Mouse (Mus musculus) forebrain, embryonic 12.5 days (tissue): ENCODE measurements around the gene Tedc1. TPM values are rescaled to one million over a fixed set of nuclear protein-coding genes. Genes with fewer than 3 reads are reported as not detected.

Experiments
- ATAC-seq: fragments of 200-750 bp; cut with Nextera tagmentation; 2 replicates; pipeline ENCODE4 v1.8.0; 2017; ENCODE audit warnings: moderate TSS enrichment; ENCODE audit not compliant: low FRiP score
- H3K27ac ChIP-seq: fragments of 300-500 bp; sonication (generic); 2 replicates; pipeline ENCODE4 v1.5.1; 2016; ENCODE audit warnings: mild to moderate bottlenecking
- H3K27me3 ChIP-seq: fragments of 300-500 bp; sonication (generic); 2 replicates; pipeline ENCODE4 v1.6.1; 2016; ENCODE audit warnings: mild to moderate bottlenecking
- H3K36me3 ChIP-seq: fragments of 300-500 bp; sonication (generic); replicated peaks from 2 replicates; pipeline ENCODE4 v1.6.1; 2016; ENCODE audit warnings: mild to moderate bottlenecking
- H3K4me1 ChIP-seq: fragments of 300-500 bp; sonication (generic); 2 replicates; pipeline ENCODE4 v1.6.1; 2016
- H3K4me2 ChIP-seq: fragments of 300-500 bp; sonication (generic); 2 replicates; pipeline ENCODE4 v1.6.1; 2016; ENCODE audit warnings: mild to moderate bottlenecking, moderate library complexity
- H3K4me3 ChIP-seq: fragments of 300-500 bp; sonication (generic); replicated peaks from 2 replicates; pipeline ENCODE4 v1.5.1; 2016; ENCODE audit warnings: mild to moderate bottlenecking
- H3K9ac ChIP-seq: fragments of 300-500 bp; sonication (generic); 2 replicates; pipeline ENCODE4 v1.6.1; 2016; ENCODE audit warnings: mild to moderate bottlenecking
- H3K9me3 ChIP-seq: fragments of 300-500 bp; sonication (generic); 2 replicates; pipeline ENCODE4 v1.6.1; 2016
- WGBS: fragments of 180-500 bp; shearing (Covaris S2); methylation state at CpG from one replicate; pipeline ENCODE4 v1.1.7; 2016; 5-methylcytosine and 5-hydroxymethylcytosine counted together
- polyA plus RNA-seq: library from polyadenylated mRNA; unstranded; fragments of >200 nt; fragmentation: Nextera tagmentation; extraction: Ambion mirVana; gene quantifications from 2 replicates; pipeline ENCODE4 v1.2.1, GENCODE M21; 2016

Tedc1 gene
- polyA plus RNA-seq, 1 experiment from 2014 or later = 48.3 TPM

DNA sequence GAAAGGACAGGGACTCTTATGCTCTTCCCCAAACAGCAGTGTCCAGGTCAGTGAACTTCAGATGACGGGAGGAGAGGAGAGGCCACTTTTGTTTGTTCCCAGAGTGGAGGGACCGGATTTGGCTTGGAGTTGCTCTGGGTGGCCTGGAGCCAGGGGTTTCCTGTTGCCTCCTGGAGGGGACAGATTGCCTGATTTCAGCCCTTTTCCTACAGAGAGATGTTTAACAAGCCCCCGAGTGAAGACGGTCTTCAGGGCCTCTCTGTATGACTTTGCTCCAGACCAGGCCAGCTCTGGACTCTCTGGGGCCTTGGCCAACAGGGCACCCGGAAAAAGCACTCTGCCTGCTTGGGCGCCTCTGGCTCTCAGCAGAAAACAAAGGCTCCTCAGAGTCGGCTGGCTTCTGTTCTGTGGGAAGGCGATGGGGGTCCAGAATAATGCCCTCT is 14.7 kb upstream of the Tedc1 start:
- ATAC-seq = no peak
- Histone ChIP-seq H3K4me1 (peaks cover 54% of the 10 kb centered on the region), H3K4me2 (peak overlapping the region; percentile 75), H3K27me3 (peaks cover 15% of the 10 kb centered on the region; the same call in 1 of the 2 replicates), H3K9ac (peak overlapping the region; percentile 61), H3K36me3 (peaks cover 48% of the 10 kb centered on the region), H3K9me3 (no peaks in the 10 kb centered on the region), H3K4me3 (peak overlapping the region; percentile 57), H3K27ac (peak overlapping the region; percentile 59)
- 39% methylated on average over 8 of the region's 8 CpGs for WGBS

DNA sequence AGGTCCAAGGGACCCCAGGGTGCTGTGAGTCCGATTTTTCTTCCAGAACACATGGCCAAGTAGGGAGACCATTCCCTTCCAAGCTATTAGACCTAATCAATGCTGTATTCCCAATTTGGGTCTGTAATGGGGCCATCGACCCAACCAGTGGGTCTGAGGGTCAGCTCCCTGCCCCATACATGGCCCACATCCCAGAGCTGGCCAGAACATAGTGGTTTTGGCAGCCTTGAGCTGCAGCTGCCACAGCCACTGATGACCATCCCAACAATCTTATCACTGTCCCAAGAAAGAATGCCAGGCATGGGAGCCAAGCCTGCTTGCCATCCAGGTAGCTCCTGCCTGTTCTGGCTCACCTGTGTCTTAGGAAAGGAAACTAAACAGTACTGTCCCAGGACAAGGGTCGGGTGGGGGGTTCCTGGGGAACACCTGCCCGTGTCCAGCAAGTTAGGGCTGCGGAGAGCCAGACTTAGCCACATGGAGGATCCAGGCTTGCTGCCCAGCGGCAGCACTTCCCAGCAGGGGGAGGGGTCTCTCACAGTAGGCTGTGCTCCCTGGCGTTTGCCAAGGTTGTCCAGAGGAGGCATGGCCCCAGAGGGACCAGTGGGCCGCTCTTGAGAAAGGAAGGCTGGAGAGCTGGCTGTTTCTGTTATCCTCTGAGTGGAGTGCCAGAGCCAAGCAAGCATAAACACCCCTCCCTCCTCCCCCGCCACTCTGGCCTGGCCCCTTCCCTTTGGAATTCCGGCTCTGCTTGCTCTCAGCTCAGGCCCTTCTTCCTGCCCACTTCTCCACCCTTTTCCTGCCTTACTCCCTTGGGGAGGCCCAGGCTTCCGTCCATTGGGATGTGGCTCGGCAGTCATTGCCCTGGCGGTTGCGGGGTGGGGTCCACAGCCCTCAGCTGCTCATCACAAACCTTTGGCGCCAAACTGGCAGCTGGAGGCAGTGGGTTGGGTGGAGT is 13.9 kb upstream of the Tedc1 start:
- Histone ChIP-seq H3K36me3 (peaks cover 40% of the 10 kb centered on the region), H3K4me1 (peaks cover 60% of the 10 kb centered on the region), H3K27ac (peak overlapping the region; percentile 59), H3K4me2 (peak overlapping the region; percentile 75), H3K9ac (peak overlapping the region; percentile 61), H3K27me3 (peaks cover 21% of the 10 kb centered on the region), H3K4me3 (peak overlapping the region; percentile 57), H3K9me3 (no peaks in the 10 kb centered on the region)
- ATAC-seq = no peak
- 29% methylated on average over 15 of the region's 15 CpGs for WGBS

DNA sequence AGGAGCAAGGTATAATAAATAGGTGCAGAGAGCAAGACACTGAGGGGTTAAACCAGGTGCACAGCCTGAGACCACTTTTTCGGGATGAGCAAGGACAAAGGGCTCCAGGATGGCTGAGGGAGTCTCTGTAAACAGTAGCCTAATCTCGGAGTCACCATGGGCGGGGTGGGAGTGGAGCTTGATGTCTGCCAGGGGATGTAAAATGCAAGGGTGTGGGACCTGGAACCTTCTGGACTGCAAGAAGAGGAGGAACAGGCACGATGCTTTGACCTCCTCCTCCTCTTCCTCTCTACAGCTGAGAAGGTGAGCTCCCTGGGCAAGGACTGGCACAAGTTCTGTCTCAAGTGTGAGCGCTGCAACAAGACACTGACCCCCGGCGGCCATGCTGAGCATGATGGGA is 13.1 kb upstream of the Tedc1 start:
- 68% methylated on average over 7 of the region's 7 CpGs for WGBS
- peak overlapping the region; percentile 75 for H3K4me2 ChIP-seq
- no peak overlapping the region for H3K4me3 ChIP-seq
- peaks cover 56% of the 10 kb centered on the region for H3K4me1 ChIP-seq
- H3K9ac ChIP-seq = peak overlapping the region; percentile 61; the same call in 1 of the 2 replicates
- H3K27ac ChIP-seq = no peak overlapping the region
- H3K36me3 ChIP-seq = peaks cover 32% of the 10 kb centered on the region
- H3K9me3 ChIP-seq = no peaks in the 10 kb centered on the region
- peaks cover 30% of the 10 kb centered on the region for H3K27me3 ChIP-seq
- ATAC-seq = no peak

DNA sequence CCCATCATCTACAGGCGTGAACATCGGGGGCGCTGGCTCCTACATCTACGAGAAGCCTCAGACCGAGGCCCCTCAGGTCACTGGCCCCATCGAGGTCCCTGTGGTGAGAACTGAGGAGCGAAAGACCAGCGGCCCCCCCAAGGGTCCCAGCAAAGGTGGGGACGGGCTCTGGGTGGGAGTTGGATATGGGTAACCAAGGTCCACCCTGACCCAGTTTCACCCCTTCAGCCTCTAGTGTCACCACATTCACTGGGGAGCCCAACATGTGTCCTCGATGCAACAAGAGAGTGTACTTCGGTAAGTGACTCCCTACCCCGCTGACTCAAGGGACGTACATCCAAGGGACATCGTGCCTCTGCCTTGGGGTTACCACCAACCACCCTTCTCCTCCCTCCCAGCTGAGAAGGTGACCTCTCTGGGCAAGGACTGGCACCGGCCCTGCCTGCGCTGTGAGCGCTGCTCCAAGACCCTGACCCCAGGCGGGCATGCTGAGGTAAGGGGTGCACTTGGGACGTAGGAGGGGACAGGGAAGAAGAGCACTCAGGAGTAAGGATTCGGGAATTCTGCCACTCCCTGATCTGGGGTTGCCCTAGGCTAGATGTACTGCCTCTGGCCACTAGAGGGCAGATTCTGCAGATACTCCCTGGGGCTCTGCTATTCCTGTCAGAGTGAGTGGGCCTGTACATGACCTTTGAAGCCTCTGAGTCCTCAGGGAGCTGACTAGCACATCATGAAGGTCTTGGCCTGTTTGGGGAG is 12.0 kb upstream of the Tedc1 start:
- Histone ChIP-seq H3K4me2 (no peak overlapping the region), H3K27ac (no peak overlapping the region), H3K27me3 (peaks cover 35% of the 10 kb centered on the region), H3K9ac (no peak overlapping the region), H3K4me3 (no peak overlapping the region), H3K9me3 (no peaks in the 10 kb centered on the region), H3K4me1 (peaks cover 51% of the 10 kb centered on the region), H3K36me3 (peaks cover 27% of the 10 kb centered on the region)
- no peak for ATAC-seq
- WGBS = 79% methylated on average over 20 of the region's 20 CpGs

DNA sequence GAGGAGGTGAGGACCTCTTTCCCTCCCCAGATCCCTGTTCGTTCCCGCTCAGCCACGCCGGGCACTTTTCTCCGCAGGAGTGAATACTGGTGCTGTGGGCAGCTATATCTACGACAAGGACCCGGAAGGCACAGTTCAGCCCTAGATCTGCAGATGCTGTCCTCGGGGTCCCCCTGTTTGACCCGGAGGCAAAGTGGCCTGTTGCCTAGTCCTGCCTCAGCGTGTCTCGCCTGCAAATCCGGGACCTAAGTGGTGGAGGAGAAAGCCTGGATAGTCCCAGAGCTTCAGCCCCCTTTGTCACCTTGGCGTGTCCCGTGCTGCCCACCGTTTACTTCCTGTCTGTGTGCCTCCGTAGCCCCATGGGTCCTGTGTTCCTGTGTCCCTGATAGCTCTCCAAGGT is 11.3 kb upstream of the Tedc1 start:
- Histone ChIP-seq H3K9me3 (no peaks in the 10 kb centered on the region), H3K4me2 (no peak overlapping the region), H3K27me3 (peaks cover 37% of the 10 kb centered on the region), H3K4me3 (no peak overlapping the region), H3K4me1 (peaks cover 46% of the 10 kb centered on the region), H3K27ac (no peak overlapping the region), H3K36me3 (peaks cover 27% of the 10 kb centered on the region), H3K9ac (no peak overlapping the region)
- 92% methylated on average over 16 of the region's 16 CpGs for WGBS
- ATAC-seq = no peak

DNA sequence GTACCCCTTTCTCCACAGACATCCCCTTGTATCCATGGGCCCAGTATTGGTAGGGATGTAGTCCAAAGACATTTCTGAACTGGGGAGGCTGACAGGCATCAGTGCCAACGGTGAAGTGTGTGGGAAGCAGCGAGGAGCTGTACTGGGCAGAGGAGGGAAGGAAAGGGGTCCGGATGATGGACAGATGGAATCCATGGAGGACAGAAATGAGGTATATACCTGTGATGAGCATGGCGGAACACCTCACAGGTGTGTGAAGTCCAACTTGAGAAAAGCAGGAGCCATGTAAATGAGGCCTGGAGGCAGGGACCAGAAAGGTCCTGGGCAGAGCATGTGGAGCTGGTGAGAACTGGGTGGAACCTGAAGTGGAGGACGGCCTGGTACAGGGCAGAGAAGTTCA is 10.6 kb upstream of the Tedc1 start:
- Histone ChIP-seq H3K27ac (no peak overlapping the region), H3K9me3 (no peaks in the 10 kb centered on the region), H3K4me2 (no peak overlapping the region), H3K36me3 (peaks cover 27% of the 10 kb centered on the region), H3K27me3 (peaks cover 44% of the 10 kb centered on the region), H3K4me3 (no peak overlapping the region), H3K9ac (no peak overlapping the region), H3K4me1 (peaks cover 46% of the 10 kb centered on the region)
- 93% methylated on average over 5 of the region's 5 CpGs for WGBS
- no peak for ATAC-seq

DNA sequence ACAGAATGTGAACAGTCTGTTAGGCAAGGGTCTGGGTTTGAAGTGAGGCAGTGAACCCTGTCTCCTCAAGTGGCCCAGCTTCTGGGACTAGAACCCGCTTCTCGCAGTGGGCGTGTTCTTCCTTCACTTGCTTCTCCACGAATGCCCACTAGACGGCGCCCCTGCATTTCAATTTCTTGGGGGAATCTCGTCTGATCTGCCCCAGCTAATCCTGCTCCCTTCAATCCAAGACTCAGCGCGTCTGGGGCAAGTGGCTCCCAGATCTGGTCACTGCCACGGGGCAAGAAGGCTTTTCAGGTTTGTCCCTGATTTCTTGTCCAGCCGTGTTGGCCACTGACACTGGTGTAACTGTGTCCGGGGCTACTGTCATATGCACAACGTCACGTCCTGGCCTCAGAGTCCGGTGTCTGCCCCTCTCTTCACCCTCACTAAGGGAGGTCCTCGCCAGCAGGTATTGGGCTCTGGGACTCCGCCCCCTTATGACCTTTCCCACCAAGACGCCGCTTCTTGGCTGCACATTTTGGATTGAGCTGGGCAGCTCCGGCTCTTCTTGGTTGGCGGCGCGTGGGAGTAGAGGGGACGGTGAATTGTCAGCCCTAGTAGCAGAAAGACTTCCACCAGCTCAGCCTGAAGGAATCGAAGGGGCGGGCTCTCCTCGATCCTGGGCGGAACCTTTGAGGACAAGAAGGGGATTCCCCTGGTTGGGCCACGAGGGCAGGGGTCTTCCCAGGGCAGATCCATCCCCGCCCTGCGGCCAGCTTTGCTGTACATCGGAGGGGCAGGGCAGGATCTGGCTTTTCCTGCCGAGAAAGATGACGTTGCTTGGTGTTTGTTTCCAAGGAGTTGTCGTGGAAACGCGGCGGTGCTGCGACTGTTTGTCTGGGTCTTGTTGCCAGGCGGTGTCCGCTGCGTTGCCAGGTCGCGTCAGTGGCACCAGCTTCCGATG is 9.8 kb upstream of the Tedc1 start, which contains the start of gene Crip1:
Crip1 (plus strand) TSS at position 205 of the 946 bp plus-strand sequence.
- peak within 1 kb of the TSS; percentile 30 for H3K4me2 ChIP-seq
- no peak for ATAC-seq
- WGBS = 6% methylated on average over 45 of the region's 45 CpGs
- H3K4me1 ChIP-seq = peaks cover 41% of the 10 kb centered on the region
- H3K27ac ChIP-seq = no peak within 1 kb of the TSS
- H3K9ac ChIP-seq = no peak within 1 kb of the TSS
- peaks cover 27% of the 10 kb centered on the region for H3K36me3 ChIP-seq
- H3K9me3 ChIP-seq = no peaks in the 10 kb centered on the region
- peaks cover 52% of the 10 kb centered on the region for H3K27me3 ChIP-seq
- no peak within 1 kb of the TSS for H3K4me3 ChIP-seq

DNA sequence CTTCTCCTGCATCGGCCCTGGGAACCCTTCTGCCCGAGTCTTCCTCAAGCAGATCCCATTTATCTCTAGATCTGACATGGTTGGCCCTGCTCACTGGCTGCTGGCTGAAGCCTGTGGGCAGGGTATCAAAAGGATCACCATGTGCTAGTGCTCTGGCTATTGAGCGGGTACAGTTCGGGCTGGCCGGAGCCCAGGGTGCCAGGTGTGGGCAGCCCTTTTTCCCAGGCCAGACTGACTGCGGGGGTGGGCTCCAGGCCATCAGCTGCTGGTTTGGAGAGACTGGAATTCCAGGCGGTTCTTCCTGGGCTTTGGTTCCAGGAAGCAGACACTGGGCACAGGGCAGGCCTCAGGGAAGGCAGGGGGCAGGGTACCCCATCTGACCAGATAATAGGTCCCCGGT is 8.7 kb upstream of the Tedc1 start:
- no peak overlapping the region for H3K4me2 ChIP-seq
- no peak for ATAC-seq
- 92% methylated on average over 8 of the region's 8 CpGs for WGBS
- H3K36me3 ChIP-seq = peaks cover 27% of the 10 kb centered on the region
- H3K4me1 ChIP-seq = peaks cover 41% of the 10 kb centered on the region
- no peak overlapping the region for H3K4me3 ChIP-seq
- no peak overlapping the region for H3K9ac ChIP-seq
- peaks cover 58% of the 10 kb centered on the region for H3K27me3 ChIP-seq
- H3K27ac ChIP-seq = no peak overlapping the region
- no peaks in the 10 kb centered on the region for H3K9me3 ChIP-seq

DNA sequence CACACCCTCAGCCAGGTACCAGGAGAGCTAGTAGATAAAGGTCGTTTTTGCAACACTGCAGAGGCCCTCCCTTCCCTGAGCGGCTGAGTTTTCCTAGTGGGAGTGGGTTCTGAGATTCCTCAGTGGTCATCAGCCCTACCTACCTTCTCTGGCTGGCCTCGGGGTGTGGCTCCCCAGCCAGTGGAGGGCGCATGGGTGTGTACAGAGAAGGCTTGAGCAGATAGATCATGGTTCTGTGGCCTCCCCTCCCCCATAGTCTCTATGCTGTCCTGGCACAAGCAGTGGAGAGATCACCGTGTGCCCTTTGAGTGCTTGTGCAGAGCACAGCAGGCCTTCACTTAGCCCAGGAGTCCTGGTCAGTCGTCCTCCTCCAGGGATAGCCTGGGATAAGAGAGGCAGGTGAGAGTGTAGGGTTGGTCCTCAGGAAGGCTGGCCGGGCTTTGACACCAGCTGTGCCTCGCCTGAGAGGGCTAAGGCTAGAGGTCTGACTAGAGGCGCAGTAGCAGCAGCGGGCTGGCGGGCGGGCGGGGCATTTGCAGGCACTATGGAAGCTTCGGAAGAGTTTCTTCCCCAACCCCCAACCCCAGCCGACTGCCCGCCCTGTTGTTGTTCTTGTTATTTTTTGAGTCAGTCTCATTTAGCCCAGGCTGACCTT is 7.7 kb upstream of the Tedc1 start:
- 38% methylated on average over 15 of the region's 16 CpGs for WGBS
- Histone ChIP-seq H3K27me3 (peaks cover 64% of the 10 kb centered on the region), H3K4me1 (peaks cover 32% of the 10 kb centered on the region)

DNA sequence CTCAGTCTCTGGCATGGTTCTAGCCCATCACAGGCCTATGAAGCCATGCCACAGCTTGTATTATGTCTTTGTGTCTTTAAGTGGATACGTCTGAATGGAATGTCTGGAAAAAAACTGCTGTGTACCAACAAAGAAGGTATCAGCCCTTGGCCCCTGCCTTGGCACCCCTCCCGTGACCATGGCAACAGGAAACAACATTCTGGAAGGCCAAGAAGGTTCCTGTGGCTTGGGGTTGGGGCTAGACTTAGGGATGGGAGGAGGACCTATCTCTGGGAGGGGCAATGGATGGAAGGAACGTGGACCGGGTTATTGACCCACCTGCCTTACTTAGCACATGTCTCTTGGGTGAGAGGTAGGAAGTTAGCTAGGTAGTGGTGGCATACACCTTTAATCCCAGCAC is 6.9 kb upstream of the Tedc1 start:
- peaks cover 16% of the 10 kb centered on the region for H3K36me3 ChIP-seq
- H3K27me3 ChIP-seq = peaks cover 72% of the 10 kb centered on the region
- no peaks in the 10 kb centered on the region for H3K9me3 ChIP-seq
- ATAC-seq = no peak
- 61% methylated on average over 4 of the region's 4 CpGs for WGBS
- H3K9ac ChIP-seq = no peak overlapping the region
- no peak overlapping the region for H3K27ac ChIP-seq
- peaks cover 32% of the 10 kb centered on the region for H3K4me1 ChIP-seq
- H3K4me2 ChIP-seq = no peak overlapping the region
- no peak overlapping the region for H3K4me3 ChIP-seq

More for the DNA sequence above, 7.7 kb upstream of the Tedc1 start:
- Histone ChIP-seq H3K4me2 (no peak overlapping the region), H3K9ac (no peak overlapping the region), H3K36me3 (peaks cover 25% of the 10 kb centered on the region), H3K4me3 (no peak overlapping the region), H3K9me3 (no peaks in the 10 kb centered on the region), H3K27ac (no peak overlapping the region)
- ATAC-seq = no peak

DNA sequence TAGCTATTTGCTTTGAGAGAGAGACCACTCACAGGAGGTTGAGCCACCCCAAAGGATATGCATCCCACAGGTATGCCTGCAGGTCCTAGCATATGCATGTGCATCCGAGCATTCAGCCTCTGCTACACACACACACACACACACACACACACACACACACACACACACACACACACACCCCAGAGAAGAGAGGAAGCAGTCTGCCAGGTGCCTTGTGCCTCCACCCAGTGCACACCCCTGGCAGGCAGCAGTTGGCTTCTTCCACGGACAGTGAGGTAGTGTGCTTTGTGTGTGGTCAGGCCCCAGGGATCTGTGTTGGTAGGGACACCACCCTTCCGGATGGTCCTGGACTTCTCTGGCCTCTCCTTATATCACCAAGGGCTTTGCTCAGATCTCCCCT is 6.3 kb upstream of the Tedc1 start:
- ATAC-seq = no peak
- peaks cover 11% of the 10 kb centered on the region for H3K36me3 ChIP-seq
- no peaks in the 10 kb centered on the region for H3K9me3 ChIP-seq
- H3K27ac ChIP-seq = no peak overlapping the region
- H3K9ac ChIP-seq = no peak overlapping the region
- H3K27me3 ChIP-seq = peaks cover 77% of the 10 kb centered on the region
- H3K4me1 ChIP-seq = peaks cover 34% of the 10 kb centered on the region
- 81% methylated on average over 3 of the region's 3 CpGs for WGBS
- H3K4me3 ChIP-seq = no peak overlapping the region
- no peak overlapping the region for H3K4me2 ChIP-seq
